Mouse (Mus musculus) inflammation-experienced regulatory T-cells, adult 16 weeks (primary cell): ENCODE data around the gene Ogdhl. TPM values are rescaled to one million over a fixed set of nuclear protein-coding genes. Genes with fewer than 3 reads are reported as not detected.

Source experiments
- polyA plus RNA-seq: library from polyadenylated mRNA; unstranded; fragments of 100-300 nt; shearing (Covaris generic); gene quantifications from one replicate; pipeline ENCODE4 v1.2.1, GENCODE M21; 2017

Ogdhl gene
- 0.09 TPM for polyA plus RNA-seq

DNA sequence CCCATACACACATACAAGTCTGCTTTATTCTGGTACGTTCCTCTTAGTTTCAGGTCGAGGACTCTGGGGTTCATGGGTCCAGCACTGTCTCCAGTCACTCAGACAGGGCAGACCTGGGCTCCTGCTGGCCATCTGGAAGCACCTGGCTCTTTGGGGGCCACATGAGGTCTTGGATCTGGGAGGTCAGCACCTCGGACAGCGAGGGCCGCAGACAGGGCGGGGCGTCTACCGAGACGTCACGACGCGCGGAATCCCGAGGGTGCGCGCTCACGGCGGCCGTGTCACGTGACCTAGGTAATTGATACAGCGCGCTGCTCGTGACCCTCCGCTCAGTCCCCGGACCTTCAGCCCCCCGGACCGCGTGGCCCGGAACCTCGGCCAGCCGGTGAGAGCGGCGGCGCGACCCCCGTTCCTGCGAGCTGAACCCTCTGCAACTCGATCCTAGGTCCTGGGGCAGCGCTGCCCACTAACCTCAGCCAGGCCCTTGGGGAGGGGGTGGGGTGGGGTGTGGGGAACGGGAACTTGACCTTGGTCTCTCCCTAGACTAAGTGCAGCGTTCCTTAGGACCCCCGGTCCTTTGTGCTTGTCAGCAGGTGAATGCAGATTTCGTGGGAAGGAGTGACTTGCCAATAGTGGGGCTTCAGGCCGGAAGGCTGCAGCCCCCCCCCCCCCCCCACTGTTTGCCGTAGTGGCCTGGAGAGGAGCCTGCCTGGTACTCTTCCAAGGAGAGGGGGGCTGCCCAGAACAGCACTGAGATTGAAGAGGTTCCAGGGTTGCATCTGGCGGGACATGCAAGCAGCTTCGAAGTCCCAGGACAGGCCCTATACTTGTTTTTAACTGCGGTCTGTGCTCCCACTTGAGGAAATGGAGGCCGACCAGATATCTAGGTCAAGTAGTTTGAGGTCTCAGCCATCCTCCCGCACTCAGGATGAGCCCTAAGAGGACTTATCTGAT lies at the start of gene Ogdhl:
TSS of gene Ogdhl (plus strand) at position 288 of the 954 bp plus-strand sequence.

GRCm38 (mm10) chr14:32388196-32388595 lies 66.4 kb downstream of the Ogdhl start, which contains the start of gene 1700024G13Rik:
Gene 1700024G13Rik (minus strand): TSS chr14:32388391.

Other genes with a start within 250 kb of the Ogdhl start
- gene Oxnad1, start 236.6 kb upstream of the Ogdhl start, polyA plus RNA-seq: 33.3 TPM
- 85.9 TPM for gene Dph3, start 236.3 kb upstream of the Ogdhl start, polyA plus RNA-seq
- gene Msmb, start 180.0 kb upstream of the Ogdhl start, polyA plus RNA-seq: not detected
- 122 TPM for gene Ncoa4, start 162.2 kb upstream of the Ogdhl start, polyA plus RNA-seq
- 127 TPM for gene Timm23, start 120.1 kb upstream of the Ogdhl start, polyA plus RNA-seq
- 48.6 TPM for gene Parg, start 120.1 kb upstream of the Ogdhl start, polyA plus RNA-seq
- gene 1700024G13Rik, start 66.4 kb downstream of the Ogdhl start, polyA plus RNA-seq: not detected
- gene Slc18a3, start 142.8 kb downstream of the Ogdhl start, polyA plus RNA-seq: not detected
- gene Chat, start 144.0 kb downstream of the Ogdhl start, polyA plus RNA-seq: not detected
- 39.5 TPM for gene Ercc6, start 191.5 kb downstream of the Ogdhl start, polyA plus RNA-seq